Mouse (Mus musculus) heart, embryonic 14.5 days (tissue): ENCODE results near the gene Inf2. TPM values are rescaled to one million over a fixed set of nuclear protein-coding genes. Genes with fewer than 3 reads are reported as not detected.

Experiments
- ATAC-seq: fragments of 200-750 bp; cut with Nextera tagmentation; 2 replicates; pipeline ENCODE4 v1.8.0; 2017; ENCODE audit warnings: low read depth, moderate TSS enrichment; ENCODE audit not compliant: insufficient number of reproducible peaks, insufficient read depth, low FRiP score
- H3K27ac ChIP-seq, 2 experiments: fragments of 200-500 bp in 1 of 2; fragments of 300-500 bp in 1 of 2; sonication (generic) in 1 of 2; replicated peaks in 1 of 2; 2 replicates each; pipeline ENCODE4 v1.5.1; 2012 to 2014; ENCODE audit warnings: low read depth in 2 of 2, low read length in 2 of 2, control low read depth in 1 of 2, mild to moderate bottlenecking in 1 of 2, mixed read lengths in 1 of 2; ENCODE audit not compliant: control insufficient read depth in 1 of 2, insufficient read depth in 1 of 2
- H3K27me3 ChIP-seq: fragments of 300-500 bp; sonication (generic); 2 replicates; pipeline ENCODE4 v1.6.1; 2014; ENCODE audit warnings: mild to moderate bottlenecking, low read length, control low read depth; ENCODE audit not compliant: control insufficient read depth, insufficient read depth
- H3K36me3 ChIP-seq: fragments of 300-500 bp; sonication (generic); 2 replicates; pipeline ENCODE4 v1.6.1; 2014; ENCODE audit warnings: mild to moderate bottlenecking, control low read depth, low read length, mixed read lengths; ENCODE audit not compliant: control insufficient read depth, insufficient read depth
- H3K4me1 ChIP-seq, 2 experiments: fragments of 200-500 bp in 1 of 2; fragments of 300-500 bp in 1 of 2; sonication (generic) in 1 of 2; 2 replicates each; pipeline ENCODE4 v1.6.1; 2012 to 2014; ENCODE audit warnings: low read length in 2 of 2, control low read depth in 1 of 2, mixed read lengths in 1 of 2; ENCODE audit not compliant: control insufficient read depth in 2 of 2, insufficient read depth in 2 of 2
- H3K4me2 ChIP-seq: fragments of 300-500 bp; sonication (generic); 2 replicates; pipeline ENCODE4 v1.6.1; 2014; ENCODE audit warnings: mild to moderate bottlenecking, low read length
- H3K4me3 ChIP-seq, 2 experiments: fragments of 200-500 bp in 1 of 2; fragments of 300-500 bp in 1 of 2; sonication (generic) in 1 of 2; 2 replicates each; pipeline ENCODE4 v1.5.1; 2012 to 2014; ENCODE audit warnings: low read length in 2 of 2, mild to moderate bottlenecking in 2 of 2, control low read depth in 1 of 2, low read depth in 1 of 2, moderate library complexity in 1 of 2; ENCODE audit not compliant: control insufficient read depth in 1 of 2, insufficient read depth in 1 of 2
- H3K9ac ChIP-seq: fragments of 300-500 bp; sonication (generic); 2 replicates; pipeline ENCODE4 v1.6.1; 2014; ENCODE audit warnings: mild to moderate bottlenecking, low read length
- H3K9me3 ChIP-seq: fragments of 300-500 bp; sonication (generic); 2 replicates; pipeline ENCODE4 v1.6.1; 2016; ENCODE audit warnings: low read length, control low read depth; ENCODE audit not compliant: control insufficient read depth
- WGBS: fragments of 180-500 bp; shearing (Covaris S2); extraction: QIAGEN DNeasy Blood & Tissue Kit; methylation state at CpG from one replicate; pipeline ENCODE4 v1.1.7; 2014; 5-methylcytosine and 5-hydroxymethylcytosine counted together
- polyA plus RNA-seq: library from polyadenylated mRNA; unstranded; fragments of >200 nt; fragmentation: Nextera tagmentation; extraction: Ambion mirVana; gene quantifications from 2 replicates; pipeline ENCODE4 v1.2.1, GENCODE M21; 2014

The Inf2 gene
- polyA plus RNA-seq, 1 experiment from 2014 or later: 2.9 TPM

DNA sequence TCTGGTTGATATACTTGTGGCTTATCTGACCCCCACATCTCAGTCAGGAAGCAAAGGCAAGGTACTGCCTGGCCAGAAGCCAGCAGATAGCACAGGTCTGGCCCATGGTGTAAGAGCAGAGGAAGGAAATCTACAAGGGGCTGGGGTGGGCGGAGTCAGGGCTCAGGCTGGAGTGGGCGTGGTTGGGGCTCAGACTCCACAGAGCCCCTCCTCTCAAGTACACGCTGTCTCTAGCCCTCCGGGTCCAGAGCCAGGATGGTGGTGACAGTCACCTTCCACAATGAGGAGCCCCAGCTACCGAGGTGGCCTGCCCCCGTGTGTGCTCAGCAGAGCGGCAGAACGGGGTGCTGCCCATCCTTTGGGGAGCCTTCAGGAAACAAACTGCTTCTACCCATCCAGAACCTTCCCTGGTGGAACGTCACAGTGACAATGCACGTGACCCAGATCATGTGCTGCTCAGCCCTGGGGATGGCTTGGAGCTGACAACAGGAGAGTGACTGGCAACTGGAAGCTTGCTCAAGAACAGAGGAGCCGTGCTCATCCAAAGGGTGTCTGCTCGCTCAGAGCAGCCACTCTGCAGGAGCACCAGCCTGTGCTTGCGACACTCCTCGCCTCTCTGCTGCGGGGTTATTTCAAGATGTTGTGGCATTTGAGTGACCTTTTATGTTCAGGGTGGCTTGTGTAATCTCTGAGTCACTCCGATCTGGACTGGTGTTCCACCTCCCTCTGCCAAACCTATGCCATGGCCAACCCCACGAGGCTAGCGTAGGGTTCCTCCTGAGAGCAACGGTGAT lies 40.5 kb downstream of the Inf2 start:
- H3K36me3 ChIP-seq: peaks cover 17% of the 10 kb centered on the region
- peak overlapping the region; percentile 52 for H3K9ac ChIP-seq
- peak; percentile 70 for ATAC-seq
- peak overlapping the region; percentile 3 to 26 for H3K4me3 ChIP-seq
- H3K4me2 ChIP-seq: peak overlapping the region; percentile 67
- H3K27ac ChIP-seq: peak overlapping the region; percentile 45 to 65
- WGBS: 15% methylated on average over 19 of the region's 19 CpGs
- no peaks in the 10 kb centered on the region for H3K27me3 ChIP-seq
- H3K4me1 ChIP-seq: peaks cover 23 to 38% of the 10 kb centered on the region in 2 experiments
- no peaks in the 10 kb centered on the region for H3K9me3 ChIP-seq

DNA sequence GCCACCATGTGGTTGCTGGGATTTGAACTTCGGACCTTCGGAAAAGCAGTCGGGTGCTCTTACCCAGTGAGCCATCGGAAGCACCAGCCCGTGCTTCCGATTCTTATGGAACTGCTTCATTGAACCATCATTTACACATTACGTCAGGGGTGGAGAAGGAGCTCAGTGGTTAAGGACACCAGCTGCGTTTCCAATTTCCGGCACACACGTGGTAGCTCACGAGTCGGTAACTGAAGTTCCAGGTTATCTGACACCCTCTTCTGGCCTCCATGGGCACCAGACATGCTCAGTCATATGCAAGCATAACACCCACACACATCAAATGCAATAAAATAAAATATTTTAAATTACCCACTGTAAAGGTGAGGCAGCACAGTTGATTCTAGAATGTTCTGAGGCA lies 41.4 kb downstream of the Inf2 start:
- Histone ChIP-seq H3K9ac (no peak overlapping the region), H3K27me3 (no peaks in the 10 kb centered on the region), H3K4me2 (no peak overlapping the region), H3K36me3 (peaks cover 25% of the 10 kb centered on the region), H3K4me3 (no peak overlapping the region), H3K27ac (no peak overlapping the region), H3K4me1 (peaks cover 23 to 36% of the 10 kb centered on the region in 2 experiments), H3K9me3 (no peaks in the 10 kb centered on the region)
- ATAC-seq: no peak
- WGBS: 95% methylated on average over 12 of the region's 12 CpGs

DNA sequence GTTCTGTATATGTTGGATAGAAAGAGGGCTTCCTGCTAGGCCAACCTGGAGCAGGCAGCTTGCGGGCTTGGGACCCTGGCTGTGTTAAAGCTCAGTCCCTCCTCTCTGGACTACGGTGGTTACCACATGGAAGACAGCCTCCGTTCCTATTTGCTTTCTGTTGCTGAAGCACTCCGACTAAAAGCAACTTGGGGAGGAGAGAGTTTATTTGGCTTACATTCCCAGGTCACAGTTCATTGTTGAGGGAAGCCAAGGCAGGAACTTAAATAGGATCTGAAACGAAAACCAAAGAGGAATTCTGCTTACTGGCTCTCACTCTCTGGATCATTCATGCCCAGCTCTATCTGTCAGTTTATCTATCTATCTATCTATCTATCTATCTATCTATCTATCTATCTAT lies 42.2 kb downstream of the Inf2 start:
- no peak for ATAC-seq
- Histone ChIP-seq H3K4me3 (no peak overlapping the region), H3K9ac (no peak overlapping the region), H3K36me3 (peaks cover 29% of the 10 kb centered on the region), H3K4me2 (no peak overlapping the region), H3K4me1 (peaks cover 23 to 34% of the 10 kb centered on the region in 2 experiments), H3K9me3 (no peaks in the 10 kb centered on the region), H3K27me3 (no peaks in the 10 kb centered on the region), H3K27ac (no peak overlapping the region)
- 83% methylated on average over 5 of the region's 5 CpGs for WGBS

DNA sequence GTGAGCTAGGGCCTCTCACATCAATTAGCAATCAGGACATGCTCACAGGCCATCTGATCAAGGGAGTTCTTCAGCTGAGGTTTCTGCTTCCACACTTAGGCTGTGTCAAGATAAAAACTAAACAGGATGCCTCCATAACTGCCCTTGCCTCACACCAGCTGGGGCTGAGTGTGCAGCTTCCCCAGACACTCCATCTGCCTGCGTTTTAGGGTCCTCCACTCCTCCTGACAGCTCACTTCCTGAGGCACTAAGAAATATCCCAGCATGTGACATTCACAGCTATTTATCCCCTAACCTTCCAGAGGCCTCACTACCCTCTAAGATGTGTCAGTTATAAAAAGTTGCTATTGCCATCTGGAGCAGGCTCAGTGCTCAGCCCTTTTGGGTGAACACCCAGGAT lies 42.9 kb downstream of the Inf2 start:
- no peak for ATAC-seq
- 7% methylated on average over 1 of the region's 1 CpGs for WGBS
- H3K4me2 ChIP-seq: no peak overlapping the region
- no peak overlapping the region for H3K9ac ChIP-seq
- peaks cover 20 to 28% of the 10 kb centered on the region in 2 experiments for H3K4me1 ChIP-seq
- H3K27me3 ChIP-seq: no peaks in the 10 kb centered on the region
- H3K9me3 ChIP-seq: no peaks in the 10 kb centered on the region
- H3K27ac ChIP-seq: no peak overlapping the region; a peak in 1 of 4 replicates
- no peak overlapping the region for H3K4me3 ChIP-seq
- H3K36me3 ChIP-seq: peaks cover 36% of the 10 kb centered on the region

DNA sequence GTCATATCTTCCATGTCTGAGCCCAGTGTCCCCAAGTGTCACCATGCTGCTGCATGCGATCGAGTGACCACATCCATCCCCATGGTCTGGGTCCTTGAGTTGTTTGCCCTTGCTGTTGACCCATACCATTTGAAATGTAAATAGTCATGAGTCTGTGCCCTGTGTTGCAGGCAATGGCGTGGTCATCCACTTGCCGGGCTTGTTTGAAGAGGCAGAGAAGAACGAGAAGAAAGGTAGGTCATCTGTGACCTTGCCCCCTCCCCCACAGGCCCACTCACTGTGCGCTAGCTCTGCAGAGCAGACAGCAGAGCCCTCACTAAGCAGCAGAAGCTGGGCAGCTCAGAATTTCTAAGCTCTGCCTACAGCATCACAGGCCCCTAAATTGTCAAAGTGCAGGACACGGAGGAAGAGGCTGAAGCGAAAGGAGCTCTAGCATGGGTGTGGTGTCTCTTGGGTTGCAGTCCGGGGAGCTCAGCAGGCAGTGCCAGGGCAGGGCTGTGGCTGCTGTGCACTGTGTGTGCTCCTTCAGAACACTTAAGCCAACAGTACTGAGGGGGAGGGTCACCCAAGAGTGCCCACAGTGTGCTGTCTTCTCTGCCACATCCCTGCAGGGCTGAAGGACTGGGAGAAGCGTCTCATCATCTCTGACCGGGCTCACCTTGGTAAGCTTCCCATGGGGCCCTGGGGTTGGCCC lies 43.6 kb downstream of the Inf2 start:
- WGBS: 77% methylated on average over 11 of the region's 11 CpGs
- Histone ChIP-seq H3K4me1 (peaks cover 18 to 25% of the 10 kb centered on the region in 2 experiments), H3K27me3 (no peaks in the 10 kb centered on the region), H3K9me3 (no peaks in the 10 kb centered on the region), H3K27ac (no peak overlapping the region; a peak in 1 of 4 replicates), H3K4me3 (no peak overlapping the region), H3K4me2 (no peak overlapping the region), H3K9ac (no peak overlapping the region), H3K36me3 (peaks cover 36% of the 10 kb centered on the region)
- no peak for ATAC-seq

DNA sequence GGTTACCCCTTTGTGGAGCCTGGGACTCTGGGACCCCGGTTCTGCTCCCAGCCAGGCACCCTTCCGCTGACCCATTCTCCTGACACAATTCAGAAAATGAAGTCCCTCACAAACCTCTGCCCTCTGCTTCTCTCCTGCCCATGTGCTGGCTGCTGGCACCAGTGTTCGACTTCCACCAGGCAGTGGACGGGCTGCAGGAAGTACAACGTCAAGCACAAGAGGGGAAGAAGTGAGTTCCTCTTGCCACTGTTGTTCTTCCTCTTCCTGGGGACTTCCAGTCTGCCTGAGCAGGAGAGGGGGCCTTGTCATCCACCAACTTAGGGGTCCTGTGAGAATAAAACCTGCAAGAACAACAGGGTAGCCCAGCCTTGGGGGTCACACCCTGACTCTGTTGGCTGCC lies 44.3 kb downstream of the Inf2 start:
- H3K36me3 ChIP-seq: peaks cover 39% of the 10 kb centered on the region
- no peak overlapping the region for H3K4me3 ChIP-seq
- H3K9ac ChIP-seq: no peak overlapping the region
- no peaks in the 10 kb centered on the region for H3K27me3 ChIP-seq
- H3K4me2 ChIP-seq: no peak overlapping the region
- no peak for ATAC-seq
- no peak overlapping the region for H3K27ac ChIP-seq
- peaks cover 18 to 22% of the 10 kb centered on the region in 2 experiments for H3K4me1 ChIP-seq
- no peaks in the 10 kb centered on the region for H3K9me3 ChIP-seq
- WGBS: 66% methylated on average over 5 of the region's 5 CpGs

GRCm38 (mm10) chr12:112633686-112634085 lies 45.1 kb downstream of the Inf2 start:
- Histone ChIP-seq H3K27ac (no peak overlapping the region), H3K27me3 (no peaks in the 10 kb centered on the region), H3K4me2 (no peak overlapping the region), H3K9me3 (no peaks in the 10 kb centered on the region), H3K4me1 (peaks cover 16% of the 10 kb centered on the region in 2 experiments), H3K36me3 (peaks cover 45% of the 10 kb centered on the region), H3K4me3 (no peak overlapping the region), H3K9ac (no peak overlapping the region)
- WGBS: 66% methylated on average over 9 of the region's 9 CpGs
- no peak for ATAC-seq
